Mouse (Mus musculus) naive thymus-derived CD4-positive, alpha-beta T cell, adult 2 months (primary cell): ENCODE data around the gene Gm17949.

Experiments
- DNase-seq: peaks from one replicate; pipeline ENCODE4 v3.0.0-alpha.2; 2011; ENCODE audit warnings: low read depth

The Gm17949 gene

GRCm38 (mm10) chr17:57047406-57047805 lies 36.1 kb downstream of the Gm17949 start:
- DNase-seq, result no peak

DNA sequence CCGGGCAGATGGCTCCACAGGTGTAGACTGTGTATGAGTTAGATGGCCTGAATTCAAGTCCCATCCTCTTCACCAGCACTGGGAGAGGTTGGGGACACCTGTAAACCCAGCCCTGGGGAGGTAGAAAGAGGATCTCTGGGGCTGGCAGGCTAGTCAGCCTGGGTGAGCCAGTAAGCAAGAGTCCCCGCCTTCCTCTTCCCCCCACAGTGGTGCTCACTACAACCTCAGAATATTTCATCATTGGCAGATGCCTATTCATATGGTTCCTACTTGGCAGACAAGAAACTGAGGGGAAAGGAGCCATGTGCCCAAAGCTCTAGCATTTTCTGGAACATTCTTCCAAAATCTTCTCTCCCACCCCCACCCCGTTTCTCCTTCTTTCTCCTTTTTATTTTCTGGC lies 37.5 kb downstream of the Gm17949 start:
- DNase-seq, result no peak

DNA sequence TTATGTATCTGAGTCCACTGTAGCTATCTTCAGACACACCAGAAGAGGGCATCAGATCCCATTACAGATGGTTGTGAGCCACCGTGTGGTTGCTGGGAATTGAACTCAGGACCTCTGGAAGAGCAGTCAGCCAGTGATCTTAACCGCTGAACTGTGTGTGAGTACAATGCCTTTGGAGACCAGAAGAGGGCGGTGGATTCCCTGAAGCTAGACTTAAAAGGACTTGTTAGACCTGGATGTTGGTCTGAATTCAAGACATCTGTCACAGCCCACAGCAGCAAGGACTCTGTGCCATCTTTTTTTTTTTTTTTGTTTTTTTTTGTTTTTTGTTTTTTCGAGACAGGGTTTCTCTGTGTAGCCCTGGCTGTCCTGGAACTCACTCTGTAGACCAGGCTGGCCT lies 40.4 kb downstream of the Gm17949 start:
- DNase-seq, result peak; percentile 66

GRCm38 (mm10) chr17:57056246-57056645 lies 45.0 kb downstream of the Gm17949 start:
- DNase-seq, result no peak

DNA sequence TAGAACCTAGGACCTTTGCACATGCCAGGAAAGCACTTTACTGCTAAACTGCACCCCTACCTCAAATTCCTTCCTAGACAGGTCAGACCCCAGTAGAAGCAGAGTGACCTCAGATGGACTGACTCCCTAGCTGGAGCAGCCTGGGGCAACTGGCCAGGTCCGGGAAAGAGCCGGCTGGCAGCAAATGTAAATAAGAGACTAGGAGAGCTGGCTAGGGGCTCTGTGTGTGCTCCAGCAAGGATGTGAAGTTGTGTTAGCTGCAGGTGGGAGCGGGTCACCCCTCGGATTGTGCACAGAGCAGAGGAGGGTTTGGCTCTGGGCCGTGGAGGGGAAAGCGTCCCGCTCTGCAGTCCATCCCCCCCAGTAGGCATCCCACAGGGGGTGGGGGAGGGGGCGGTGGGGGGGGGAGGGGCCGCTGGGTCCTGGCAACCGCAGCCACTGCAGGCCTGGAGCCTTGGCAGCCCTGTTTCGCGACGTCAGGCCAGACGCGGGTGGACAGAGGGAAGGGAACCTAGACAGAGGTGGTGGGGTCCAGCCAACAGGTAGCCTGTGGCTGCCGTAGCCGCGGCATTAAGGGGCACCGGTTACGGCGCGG lies 47.7 kb downstream of the Gm17949 start, which contains the start of gene Crb3:
TSS of gene Crb3 (plus strand) at position 215 of the 595 bp plus-strand sequence.
- DNase-seq, result no peak

DNA sequence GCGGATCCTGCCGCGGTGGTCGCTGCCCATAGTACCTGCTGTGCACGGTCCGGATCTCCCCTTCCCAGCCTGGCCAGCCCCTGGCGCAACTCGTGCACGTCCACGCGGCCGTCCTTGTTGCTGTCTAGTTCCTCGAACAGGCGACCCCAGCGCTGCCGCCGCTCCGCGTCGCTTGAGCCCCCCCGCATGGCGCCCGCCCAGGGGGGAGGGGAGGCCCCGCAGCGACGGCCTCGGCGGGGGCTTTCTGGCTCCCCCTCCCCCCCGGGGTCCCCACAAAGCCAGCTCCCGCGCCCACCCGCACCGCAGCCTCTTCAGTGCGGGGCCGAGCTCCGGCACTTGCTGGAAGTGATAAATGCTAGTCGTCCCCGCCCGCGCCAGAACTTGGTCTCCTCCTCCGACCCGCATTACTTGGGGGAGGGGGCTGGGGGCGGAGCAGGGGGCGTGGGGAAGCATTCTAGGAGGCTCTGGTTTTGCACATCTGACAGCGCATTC lies 48.3 kb downstream of the Gm17949 start, which contains the start of gene Slc25a23:
TSS of gene Slc25a23 (minus strand) at position 378 of the 492 bp plus-strand sequence.
- peak; percentile 78 for DNase-seq

GRCm38 (mm10) chr17:57060231-57060801 lies 49.0 kb downstream of the Gm17949 start:
- DNase-seq, result peak; percentile 99

- DNase-seq, result peak; percentile 60
These were observed 49.8 kb downstream of the Gm17949 start for GRCm38 (mm10) chr17:57061069-57061468.

GRCm38 (mm10) chr17:57062011-57062521 lies 50.8 kb downstream of the Gm17949 start:
- peak; percentile 71 for DNase-seq

GRCm38 (mm10) chr17:57062548-57062947 lies 51.3 kb downstream of the Gm17949 start:
- no peak for DNase-seq

DNA sequence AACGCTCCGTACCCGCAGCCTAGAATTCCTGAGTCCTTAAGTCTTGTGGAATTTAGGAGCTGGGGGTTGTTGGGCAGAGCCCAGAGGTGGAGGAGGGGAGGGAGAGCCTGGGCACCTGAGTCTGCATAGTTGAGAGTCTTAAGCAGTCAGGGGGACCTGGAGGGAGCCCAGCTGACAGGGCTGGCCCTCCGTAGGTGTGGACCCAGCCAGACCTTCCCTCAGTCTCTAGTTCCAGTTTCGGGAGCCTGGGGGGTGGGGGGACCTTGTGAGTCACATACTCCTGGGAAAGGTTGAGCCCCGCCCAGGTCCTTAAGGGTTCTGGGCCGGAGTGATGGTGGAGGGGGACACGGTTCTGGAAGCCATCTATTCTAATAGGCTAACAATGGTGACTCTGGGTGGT lies 51.8 kb downstream of the Gm17949 start:
- no peak for DNase-seq

DNA sequence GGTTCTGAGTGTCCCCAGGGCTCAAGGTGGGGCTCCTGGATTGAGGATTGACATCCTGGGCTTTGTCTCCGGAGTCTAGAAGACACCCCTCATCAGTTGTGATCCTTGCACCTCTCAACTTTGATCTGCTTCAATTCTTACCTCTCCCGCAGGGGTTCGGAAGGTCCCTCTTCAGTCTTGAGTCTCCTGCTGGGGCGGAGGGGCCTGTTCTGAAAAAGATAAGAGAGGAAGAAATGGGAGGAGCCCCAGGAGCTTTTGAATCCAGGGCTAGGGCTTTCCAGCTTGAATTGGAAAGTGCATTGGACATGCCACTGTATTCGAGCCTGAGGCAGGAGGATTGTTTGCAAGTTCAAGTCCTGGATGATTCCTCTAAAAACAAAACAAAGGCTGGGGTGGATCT lies 55.6 kb downstream of the Gm17949 start:
- no peak for DNase-seq

GRCm38 (mm10) chr17:57070272-57070671 lies 59.0 kb downstream of the Gm17949 start:
- DNase-seq, result no peak

GRCm38 (mm10) chr17:57070699-57071098 lies 59.4 kb downstream of the Gm17949 start:
- no peak for DNase-seq
